Mouse (Mus musculus) intestine, postnatal 0 days (tissue): ENCODE results near the gene Prss48. TPM values are rescaled to one million over a fixed set of nuclear protein-coding genes. Genes with fewer than 3 reads are reported as not detected.

Experiments used
- ATAC-seq: fragments of 200-750 bp; cut with Nextera tagmentation; 2 replicates; pipeline ENCODE4 v1.8.0; 2017; ENCODE audit warnings: mild to moderate bottlenecking, moderate TSS enrichment, moderate library complexity
- H3K27ac ChIP-seq: fragments of 300-500 bp; sonication (generic); 2 replicates; pipeline ENCODE4 v1.5.1; 2014; ENCODE audit warnings: mild to moderate bottlenecking, low read depth, low read length, moderate library complexity
- H3K27me3 ChIP-seq: fragments of 300-500 bp; sonication (generic); replicated peaks from 2 replicates; pipeline ENCODE4 v1.6.1; 2014; ENCODE audit warnings: low read length, mixed read lengths; ENCODE audit not compliant: control insufficient read depth, insufficient read depth
- H3K36me3 ChIP-seq: fragments of 300-500 bp; sonication (generic); 2 replicates; pipeline ENCODE4 v1.6.1; 2014; ENCODE audit warnings: mild to moderate bottlenecking, moderate library complexity; ENCODE audit not compliant: control insufficient read depth, insufficient read depth
- H3K4me1 ChIP-seq: fragments of 300-500 bp; sonication (generic); replicated peaks from 2 replicates; pipeline ENCODE4 v1.6.1; 2014; ENCODE audit warnings: antibody characterized with exemption, low read length, mixed read lengths; ENCODE audit not compliant: control insufficient read depth, insufficient read depth
- H3K4me2 ChIP-seq: fragments of 300-500 bp; sonication (generic); replicated peaks from 2 replicates; pipeline ENCODE4 v1.6.1; 2014; ENCODE audit warnings: low read depth, mild to moderate bottlenecking, moderate library complexity
- H3K4me3 ChIP-seq: fragments of 300-500 bp; sonication (generic); 2 replicates; pipeline ENCODE4 v1.5.1; 2014; ENCODE audit warnings: low read depth, low read length
- H3K9ac ChIP-seq: fragments of 300-500 bp; sonication (generic); 2 replicates; pipeline ENCODE4 v1.6.1; 2014; ENCODE audit warnings: mild to moderate bottlenecking, low read depth, low read length
- H3K9me3 ChIP-seq: fragments of 300-500 bp; sonication (generic); 2 replicates; pipeline ENCODE4 v1.6.1; 2016; ENCODE audit warnings: mixed run types; ENCODE audit not compliant: control insufficient read depth
- CTCF ChIP-seq: sonication (generic); IDR thresholded peaks from 2 replicates; pipeline ENCODE4 v1.5.1; 2016; ENCODE audit warnings: low read depth, mild to moderate bottlenecking, control low read depth, antibody characterized with exemption, moderate library complexity
- WGBS: fragments of 180-500 bp; shearing (Covaris S2); extraction: QIAGEN DNeasy Blood & Tissue Kit; methylation state at CpG from one replicate; pipeline ENCODE4 v1.1.7; 2014; 5-methylcytosine and 5-hydroxymethylcytosine counted together
- polyA plus RNA-seq: library from polyadenylated mRNA; unstranded; fragments of >200 nt; fragmentation: Nextera tagmentation; extraction: Ambion mirVana; gene quantifications from 2 replicates; pipeline ENCODE4 v1.2.1, GENCODE M21; 2015

The Prss48 gene
- polyA plus RNA-seq, 1 experiment from 2014 or later, result 0.12 TPM

- Histone ChIP-seq H3K4me3 (no peak overlapping the region), H3K36me3 (no peaks in the 10 kb centered on the region), H3K27ac (peak overlapping the region; percentile 63), H3K27me3 (no peaks in the 10 kb centered on the region), H3K9ac (no peak overlapping the region), H3K4me1 (0 out of 2 replicates have a peak, but pooled peaks cover 9% of the 10 kb centered on the region), H3K9me3 (no peaks in the 10 kb centered on the region), H3K4me2 (peak overlapping the region; percentile 50)
- peak; percentile 87 for ATAC-seq
- no peak for TF ChIP-seq CTCF
- 38% methylated on average over 6 of the region's 6 CpGs for WGBS
These were observed 9.1 kb upstream of the Prss48 start for GRCm38 (mm10) chr3:86011373-86011772.

GRCm38 (mm10) chr3:86010618-86011017, 8.3 kb upstream of the Prss48 start:
- no peak for ATAC-seq
- TF ChIP-seq CTCF, result no peak
- H3K4me3 ChIP-seq, result no peak overlapping the region
- no peaks in the 10 kb centered on the region for H3K36me3 ChIP-seq
- no peak overlapping the region for H3K4me2 ChIP-seq
- no peak overlapping the region for H3K9ac ChIP-seq
- peak overlapping the region; percentile 63 for H3K27ac ChIP-seq
- 48% methylated on average over 3 of the region's 3 CpGs for WGBS
- H3K4me1 ChIP-seq, result 0 out of 2 replicates have a peak, but pooled peaks cover 9% of the 10 kb centered on the region
- no peaks in the 10 kb centered on the region for H3K9me3 ChIP-seq
- no peaks in the 10 kb centered on the region for H3K27me3 ChIP-seq

DNA sequence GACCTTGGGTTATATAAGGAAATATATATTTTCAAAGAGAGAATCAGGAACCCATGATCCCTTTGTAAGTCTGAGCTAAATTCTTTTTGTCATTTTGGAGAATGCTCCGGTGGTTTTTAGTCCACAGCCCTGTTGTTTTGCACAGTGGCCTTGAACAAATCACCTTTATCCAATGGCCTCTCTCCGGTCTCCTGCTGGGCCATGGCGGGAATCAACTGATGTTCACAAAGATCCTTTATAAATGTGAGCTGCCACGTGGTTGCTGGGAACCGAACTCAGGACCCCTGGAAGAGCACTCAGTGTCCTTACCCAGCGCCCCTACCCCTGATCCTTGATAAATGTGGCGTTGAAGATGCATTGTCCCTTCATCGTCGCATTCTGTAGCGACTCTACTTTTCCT, 2.5 kb upstream of the Prss48 start:
- no peak for ATAC-seq
- H3K27me3 ChIP-seq, result no peaks in the 10 kb centered on the region
- 96% methylated on average over 10 of the region's 10 CpGs for WGBS
- H3K9ac ChIP-seq, result no peak overlapping the region
- H3K36me3 ChIP-seq, result no peaks in the 10 kb centered on the region
- no peaks in the 10 kb centered on the region for H3K4me1 ChIP-seq
- no peak overlapping the region for H3K27ac ChIP-seq
- H3K4me3 ChIP-seq, result no peak overlapping the region
- TF ChIP-seq CTCF, result no peak
- H3K9me3 ChIP-seq, result no peaks in the 10 kb centered on the region
- H3K4me2 ChIP-seq, result no peak overlapping the region

GRCm38 (mm10) chr3:86002940-86003339, 649 bp upstream of the Prss48 start:
- Histone ChIP-seq H3K36me3 (0 out of 2 replicates have a peak, but pooled peaks cover 5% of the 10 kb centered on the region), H3K9me3 (no peaks in the 10 kb centered on the region), H3K9ac (no peak overlapping the region), H3K27ac (no peak overlapping the region), H3K4me1 (no peaks in the 10 kb centered on the region), H3K4me2 (no peak overlapping the region), H3K27me3 (no peaks in the 10 kb centered on the region), H3K4me3 (no peak overlapping the region)
- WGBS, result 82% methylated on average over 5 of the region's 5 CpGs
- no peak for ATAC-seq
- TF ChIP-seq CTCF, result no peak

GRCm38 (mm10) chr3:86001271-86001670, 1.0 kb downstream of the Prss48 start:
- TF ChIP-seq CTCF, result no peak
- 0 out of 2 replicates have a peak, but pooled peaks cover 5% of the 10 kb centered on the region for H3K36me3 ChIP-seq
- ATAC-seq, result no peak
- no peak overlapping the region for H3K27ac ChIP-seq
- no peaks in the 10 kb centered on the region for H3K9me3 ChIP-seq
- H3K4me3 ChIP-seq, result no peak overlapping the region
- H3K4me2 ChIP-seq, result no peak overlapping the region
- H3K9ac ChIP-seq, result no peak overlapping the region
- no peaks in the 10 kb centered on the region for H3K27me3 ChIP-seq
- 71% methylated on average over 3 of the region's 3 CpGs for WGBS
- H3K4me1 ChIP-seq, result no peaks in the 10 kb centered on the region

DNA sequence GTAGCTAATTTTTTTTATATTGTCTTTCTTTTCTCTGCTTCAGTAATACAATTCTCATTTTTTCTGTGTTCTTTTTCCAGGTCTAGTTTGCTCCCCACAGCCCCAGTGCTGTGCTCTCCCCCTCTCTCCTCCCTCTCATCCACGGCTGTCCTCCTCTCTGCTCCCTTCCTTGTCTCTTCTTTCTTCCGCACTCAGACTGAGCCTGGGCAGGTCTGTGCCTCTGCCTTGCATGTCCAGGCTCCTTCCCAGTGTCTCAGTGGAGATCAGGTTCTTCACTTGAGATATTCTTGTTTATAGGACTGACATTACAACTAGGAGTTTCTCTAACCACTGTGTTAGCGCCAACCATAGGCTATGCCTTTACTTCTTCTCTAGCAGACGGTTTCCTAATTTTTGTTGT, 7.6 kb downstream of the Prss48 start:
- Histone ChIP-seq H3K9me3 (no peaks in the 10 kb centered on the region), H3K4me1 (0 out of 2 replicates have a peak, but pooled peaks cover 7% of the 10 kb centered on the region), H3K4me2 (no peak overlapping the region), H3K27ac (no peak overlapping the region), H3K9ac (no peak overlapping the region), H3K36me3 (0 out of 2 replicates have a peak, but pooled peaks cover 5% of the 10 kb centered on the region), H3K4me3 (no peak overlapping the region), H3K27me3 (no peaks in the 10 kb centered on the region)
- ATAC-seq, result no peak
- no peak for TF ChIP-seq CTCF
- WGBS, result 86% methylated on average over 4 of the region's 4 CpGs

DNA sequence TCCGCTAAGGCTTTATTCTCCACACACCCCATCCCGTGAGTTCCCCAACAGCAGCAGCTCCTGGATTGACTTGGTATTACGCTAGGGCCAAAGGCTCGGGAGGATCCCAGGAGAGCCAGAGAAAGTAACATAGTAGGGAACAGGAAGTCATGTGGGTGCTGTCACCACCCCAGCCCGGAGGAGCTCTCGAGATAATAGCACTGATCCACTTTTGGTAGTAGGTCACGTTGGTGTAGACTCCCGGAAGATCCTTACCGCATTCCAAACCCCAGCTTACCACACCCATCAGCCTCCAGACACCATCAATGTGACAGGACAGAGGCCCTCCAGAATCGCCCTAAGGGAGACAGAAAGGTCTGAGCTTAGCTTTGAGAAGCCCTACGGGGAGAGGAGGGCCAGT, 8.5 kb downstream of the Prss48 start:
- TF ChIP-seq CTCF, result no peak
- ATAC-seq, result no peak
- WGBS, result 45% methylated on average over 11 of the region's 11 CpGs

More for the DNA sequence above, 8.5 kb downstream of the Prss48 start:
- Histone ChIP-seq H3K9ac (no peak overlapping the region), H3K27me3 (no peaks in the 10 kb centered on the region), H3K36me3 (0 out of 2 replicates have a peak, but pooled peaks cover 5% of the 10 kb centered on the region), H3K4me1 (0 out of 2 replicates have a peak, but pooled peaks cover 8% of the 10 kb centered on the region), H3K9me3 (no peaks in the 10 kb centered on the region), H3K4me3 (no peak overlapping the region), H3K4me2 (no peak overlapping the region), H3K27ac (no peak overlapping the region)
